Mouse (Mus musculus) thymus, postnatal 4 days (tissue): ENCODE results near the gene Olfr911-ps1.

ENCODE experiments used
- DNase-seq: peaks from one replicate; pipeline ENCODE4 v3.0.0; 2021

Gene Olfr911-ps1

DNA sequence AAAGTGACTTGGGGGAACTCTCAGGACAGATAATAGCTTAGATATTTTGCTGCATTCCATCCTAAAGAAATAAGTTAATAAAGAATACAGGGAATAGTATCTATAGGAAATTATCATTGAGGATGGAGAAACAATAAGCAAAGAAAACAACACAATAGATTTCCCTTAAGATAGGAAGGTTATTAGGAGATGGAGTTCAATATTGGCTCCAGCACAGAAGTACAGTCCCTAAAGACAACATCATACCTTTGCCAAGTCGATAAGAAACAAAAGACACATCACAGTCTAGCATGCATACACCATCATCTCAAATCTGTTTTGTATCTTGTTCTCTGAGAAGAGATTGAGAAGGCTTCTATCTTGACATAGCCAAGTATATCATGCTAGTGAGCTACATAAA, at the start of gene Olfr911-ps1:
Gene Olfr911-ps1, plus strand, starts transcription at position 301 of the 400 bp plus-strand sequence.
- DNase-seq = no peak

DNA sequence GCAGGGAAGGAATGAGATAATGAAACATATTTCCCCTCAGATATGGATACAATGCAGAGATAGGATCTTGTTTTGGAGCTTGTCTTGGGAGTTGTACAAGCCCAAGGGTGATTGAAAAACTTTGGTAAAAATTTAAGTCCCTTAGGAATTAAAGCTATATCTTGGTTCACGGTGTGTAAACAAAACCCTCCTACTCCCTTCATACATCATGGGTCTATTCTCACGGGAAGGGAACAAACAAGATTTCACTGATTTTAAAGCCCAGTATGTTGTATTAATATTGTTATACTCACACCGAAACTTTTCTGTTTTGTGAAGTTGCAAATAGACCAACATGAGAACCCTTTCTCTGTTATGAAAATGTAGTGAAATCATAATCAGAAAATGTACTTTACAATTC, 34.6 kb upstream of the Olfr911-ps1 start, which contains the start of gene Olfr906:
Gene Olfr906, plus strand, starts transcription at position 301 of the 400 bp plus-strand sequence.
- no peak for DNase-seq

DNA sequence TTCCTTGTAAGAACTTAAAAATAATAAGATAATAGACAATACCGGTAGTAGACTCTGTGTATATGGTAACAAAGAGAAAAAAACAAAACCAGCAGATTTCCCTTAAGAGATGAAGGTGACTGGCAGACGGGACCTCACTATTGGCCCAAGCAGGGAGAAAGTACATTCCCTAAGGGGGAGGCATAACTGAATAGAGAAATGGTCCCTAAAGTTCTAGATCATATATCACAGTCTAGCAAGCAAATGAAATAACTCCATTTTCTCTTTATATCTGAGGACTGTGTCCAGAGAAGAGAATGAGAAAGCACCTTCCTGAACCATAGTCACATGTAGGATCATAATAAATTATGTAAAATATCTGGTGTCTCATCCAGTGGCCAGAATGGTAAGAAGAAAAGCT, 25.9 kb upstream of the Olfr911-ps1 start, which contains the start of gene Olfr907:
Gene Olfr907, plus strand, starts transcription at position 301 of the 400 bp plus-strand sequence.
- no peak for DNase-seq

DNA sequence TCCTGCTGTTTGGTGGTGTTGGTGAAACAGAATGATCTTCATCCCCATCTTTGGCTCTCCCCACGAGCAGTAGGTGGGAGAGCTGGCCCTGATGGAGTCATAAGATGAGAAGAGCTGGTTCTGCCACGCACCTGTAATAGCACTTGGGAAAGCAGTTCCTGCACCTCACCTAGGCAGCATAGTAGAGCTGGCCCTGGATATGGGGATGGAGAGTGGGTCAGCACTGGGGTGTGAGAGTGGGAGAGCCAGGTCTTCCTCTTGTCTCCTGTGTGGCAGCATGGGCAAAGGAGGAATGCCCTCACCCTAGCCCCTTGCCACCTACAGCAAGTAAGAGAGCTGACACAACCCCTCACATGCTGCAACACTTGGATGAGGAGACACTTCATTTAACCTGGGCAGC, 9.0 kb upstream of the Olfr911-ps1 start:
- no peak for DNase-seq

DNA sequence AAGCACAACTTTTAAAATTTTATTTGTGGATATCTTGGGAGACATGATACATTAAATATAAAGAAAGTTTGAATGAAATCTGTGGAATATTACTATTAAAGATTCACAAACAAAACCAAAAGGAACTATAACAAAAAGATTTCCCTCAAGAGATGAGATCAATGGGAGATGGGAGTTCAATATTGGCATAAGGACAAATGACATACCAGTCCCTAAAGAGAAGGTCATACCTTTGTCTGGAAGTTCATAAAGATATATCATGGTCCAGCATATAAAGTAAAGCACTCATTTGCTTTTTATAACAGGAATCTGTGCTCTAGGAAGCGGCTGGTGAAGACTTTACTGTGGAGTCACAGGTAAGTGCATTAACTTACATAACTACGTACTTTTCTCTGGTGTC, 16.2 kb downstream of the Olfr911-ps1 start, which contains the start of gene Olfr910:
Gene Olfr910, plus strand, starts transcription at position 301 of the 400 bp plus-strand sequence.
- no peak for DNase-seq
